Comparison of ENCODE assay signal across 24 mouse cellular contexts in genomic region chr3:82549932-82550331, GRCm38 (mm10). TPM values are rescaled to one million over a fixed set of nuclear protein-coding genes. Genes with fewer than 3 reads are reported as not detected.
"Had no signal": no experiment of that assay in that cellular context is flagged by ENCODE, and none has a peak within 500 bp of the region (broad histone marks: within the 10 kb centered on the region; RNA-seq: fewer than 3 reads in every experiment).

No protein-coding gene starts in this region.

- DNase-seq: lung, adult 2 months; lung, postnatal 10 days; lung, postnatal 4 days; midbrain, embryonic 14.5 days; right cerebral cortex, postnatal 25 days; right cerebral cortex, postnatal 4 days; thymus, adult 2 months; thymus, postnatal 25 days; thymus, postnatal 4 days had no signal

- H3K4me3 ChIP-seq: lung, embryonic 15.5 days; midbrain, embryonic 10.5 days; midbrain, embryonic 12.5 days; myocyte; neural tube, embryonic 12.5 days; stomach, embryonic 15.5 days had no signal

- ATAC-seq: midbrain, embryonic 16.5 days had no signal

- H3K27me3 ChIP-seq: stomach, embryonic 15.5 days had no signal

- H3K4me2 ChIP-seq: lung, embryonic 15.5 days; midbrain, embryonic 12.5 days; neural tube, embryonic 12.5 days; stomach, embryonic 15.5 days had no signal

- H3K36me3 ChIP-seq: lung, embryonic 15.5 days; midbrain, embryonic 10.5 days; midbrain, embryonic 12.5 days; neural tube, embryonic 12.5 days; stomach, embryonic 15.5 days had no signal

- H3K9ac ChIP-seq: liver, embryonic 14.5 days; lung, embryonic 15.5 days; midbrain, embryonic 12.5 days; neural tube, embryonic 12.5 days; stomach, embryonic 15.5 days had no signal

- H3K9me3 ChIP-seq: lung, embryonic 15.5 days; midbrain, embryonic 10.5 days; midbrain, embryonic 12.5 days; neural tube, embryonic 12.5 days; stomach, embryonic 15.5 days had no signal

- H3K27ac ChIP-seq: liver, embryonic 14.5 days; lung, embryonic 15.5 days; midbrain, embryonic 10.5 days; midbrain, embryonic 12.5 days; neural tube, embryonic 12.5 days; stomach, embryonic 15.5 days; stomach, postnatal 0 days had no signal

- H3K4me1 ChIP-seq: stomach, embryonic 15.5 days had no signal

RNA-seq across cellular contexts. Expression of gene Npy2r, which starts 2.0 kb away (rescaled TPM):
- total RNA-seq: megakaryocyte, adult 5-6 weeks; megakaryocyte-erythroid progenitor cell, adult 5-6 weeks; neutrophil, adult 5-6 weeks had no signal
- polyA plus RNA-seq: liver, embryonic 14.5 days; liver, embryonic 16.5 days; lung, adult 2 months; myocyte; spleen, adult 2 months; testis, adult 2 months; thymus, adult 2 months had no signal
